Mouse (Mus musculus): ENCODE results near the gene Rab26. TPM values are rescaled to one million over a fixed set of nuclear protein-coding genes. Genes with fewer than 3 reads are reported as not detected.

Gene Rab26
- polyA plus RNA-seq, 1 experiment from 2014 or later = 3.5 TPM

DNA sequence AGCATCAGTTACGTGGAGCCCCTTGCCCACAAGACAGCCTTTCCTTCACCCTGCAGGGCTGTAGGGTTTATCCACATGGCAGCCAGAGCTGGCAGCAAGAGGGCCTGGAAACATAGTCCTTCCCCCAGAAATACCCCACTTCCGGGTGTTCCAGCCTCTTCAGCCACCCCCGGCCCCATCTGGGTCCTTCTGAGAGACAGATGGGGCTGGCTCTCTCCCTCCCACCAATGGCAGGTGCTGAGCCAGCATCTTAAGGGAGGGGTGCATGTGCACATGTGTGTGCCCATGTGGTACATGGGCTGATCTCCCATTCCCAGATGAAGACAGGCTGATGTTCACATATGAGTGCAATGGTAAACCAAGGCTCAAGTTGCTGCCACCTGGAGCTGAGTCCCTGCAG lies 38.6 kb downstream of the Rab26 start:
- peaks cover 14% of the 10 kb centered on the region for H3K4me1 ChIP-seq
- WGBS = 85% methylated on average over 3 of the region's 3 CpGs
- H3K9me3 ChIP-seq = no peaks in the 10 kb centered on the region
- DNase-seq (ENCODE audit: extremely low spot score, low spot score) = no peak
- no peak overlapping the region for H3K27ac ChIP-seq
- peaks cover 42% of the 10 kb centered on the region for H3K36me3 ChIP-seq (replicated peaks)
- peaks cover 6% of the 10 kb centered on the region for H3K27me3 ChIP-seq (ENCODE audit: poor library complexity, severe bottlenecking)
- no peak overlapping the region for H3K4me3 ChIP-seq

DNA sequence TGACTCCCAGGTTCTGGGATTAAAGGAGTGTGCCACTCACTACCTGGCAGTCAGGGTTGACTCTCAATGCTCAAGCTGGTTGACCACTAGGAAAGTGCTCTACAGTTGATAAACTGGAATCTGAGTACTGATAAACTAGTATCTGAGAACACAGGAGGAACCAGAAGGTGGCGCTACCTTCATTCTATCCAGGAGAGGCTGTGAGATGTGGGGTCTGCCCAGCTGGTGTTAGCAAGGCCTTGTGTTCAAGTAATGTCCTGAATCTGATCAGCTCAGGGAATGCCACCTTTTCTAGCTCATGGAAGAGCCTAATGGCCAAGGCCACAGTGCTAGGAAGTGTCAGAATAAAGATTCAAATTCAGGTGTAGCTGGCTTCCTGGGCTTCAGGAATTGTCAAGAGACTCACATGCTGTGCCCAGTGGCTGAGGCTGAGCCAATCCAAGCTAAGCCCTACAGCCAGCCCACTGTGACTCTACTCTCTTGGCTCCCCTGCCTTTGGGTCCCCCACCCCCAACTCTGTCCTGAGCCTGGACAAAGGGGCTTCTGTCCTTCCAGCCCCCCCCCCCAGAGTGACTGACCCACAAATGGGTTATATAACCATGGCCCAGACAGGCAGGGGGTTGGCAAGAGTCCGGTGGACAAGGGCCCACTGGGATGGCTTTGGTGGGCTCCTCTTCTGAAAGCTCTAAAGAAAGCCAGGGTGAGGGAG lies 39.2 kb downstream of the Rab26 start:
- H3K27ac ChIP-seq = 0 out of 2 replicates have a peak overlapping the region, but pooled peaks have one; percentile 13
- no peaks in the 10 kb centered on the region for H3K9me3 ChIP-seq
- no peak overlapping the region for H3K4me3 ChIP-seq
- peaks cover 40% of the 10 kb centered on the region for H3K36me3 ChIP-seq (replicated peaks)
- 43% methylated on average over 2 of the region's 2 CpGs for WGBS
- peaks cover 21% of the 10 kb centered on the region for H3K4me1 ChIP-seq
- peak; percentile 51 for DNase-seq (ENCODE audit: extremely low spot score, low spot score)
- H3K27me3 ChIP-seq (ENCODE audit: poor library complexity, severe bottlenecking) = peaks cover 12% of the 10 kb centered on the region

DNA sequence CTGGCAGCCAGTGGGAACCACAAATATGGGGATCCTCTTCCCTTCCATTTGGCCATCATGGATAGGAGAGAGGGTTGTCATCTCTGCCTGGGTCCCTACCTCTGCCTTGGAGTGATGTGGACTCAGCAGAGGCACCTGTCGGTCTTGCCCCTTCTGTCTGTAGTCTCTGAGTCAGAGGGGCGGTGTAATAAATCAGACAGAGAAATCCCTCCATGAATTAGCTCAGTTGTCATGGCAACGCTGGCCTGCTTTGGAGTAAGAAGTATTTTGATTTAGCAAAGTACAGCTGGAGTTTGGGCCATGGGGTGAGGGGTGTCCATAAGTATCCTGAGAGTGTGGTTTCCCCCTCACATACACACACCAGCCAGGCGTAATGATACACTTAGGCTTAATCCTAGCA lies 43.6 kb downstream of the Rab26 start:
- Histone ChIP-seq H3K9me3 (no peaks in the 10 kb centered on the region), H3K4me3 (no peak overlapping the region; the same call in 1 of the 2 replicates), H3K27me3 (ENCODE audit: poor library complexity, severe bottlenecking) (peaks cover 47% of the 10 kb centered on the region), H3K4me1 (peaks cover 44% of the 10 kb centered on the region), H3K36me3 (replicated peaks) (no peaks in the 10 kb centered on the region), H3K27ac (no peak overlapping the region)
- DNase-seq (ENCODE audit: extremely low spot score, low spot score) = no peak
- 82% methylated on average over 4 of the region's 4 CpGs for WGBS

DNA sequence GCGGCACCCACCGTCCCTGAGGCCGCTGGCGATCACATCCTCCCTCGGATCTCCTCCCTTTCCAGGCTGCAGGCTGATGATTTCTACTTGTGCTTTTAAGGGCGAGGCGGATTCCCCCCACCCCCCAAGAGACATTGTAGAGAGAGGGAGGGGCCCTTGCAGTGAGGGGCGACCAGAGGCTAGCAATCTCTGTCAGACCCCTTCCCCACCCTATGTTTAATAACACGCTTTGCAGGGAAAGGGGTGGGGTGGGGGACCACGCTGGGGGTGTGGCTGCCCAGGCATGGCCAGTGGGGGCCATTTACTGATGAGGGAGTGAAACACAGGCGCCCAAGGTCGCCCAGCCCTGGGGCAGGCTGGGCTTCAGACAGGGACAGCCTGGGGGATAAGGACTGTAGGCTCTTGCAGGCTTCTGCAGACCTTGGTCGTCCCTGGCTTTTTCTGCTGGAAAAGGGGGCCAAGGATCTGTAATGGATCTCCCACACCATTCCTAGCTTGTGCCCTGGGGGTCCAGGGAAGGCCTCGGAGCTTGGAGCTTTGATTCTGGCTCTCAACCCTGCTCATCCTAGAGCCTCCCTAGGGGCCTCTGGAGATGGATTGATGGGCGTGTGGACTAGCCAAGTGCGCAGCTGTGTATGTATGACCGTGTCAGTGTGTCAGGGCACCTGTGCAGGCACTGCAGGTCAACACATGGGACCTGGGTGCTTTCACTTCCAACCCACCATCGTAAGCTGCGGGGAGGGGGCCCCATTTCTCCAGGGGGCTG lies 44.6 kb downstream of the Rab26 start:
- Histone ChIP-seq H3K27me3 (ENCODE audit: poor library complexity, severe bottlenecking) (peaks cover 47% of the 10 kb centered on the region), H3K9me3 (no peaks in the 10 kb centered on the region), H3K4me3 (peak overlapping the region; percentile 90), H3K4me1 (peaks cover 44% of the 10 kb centered on the region), H3K27ac (peak overlapping the region; percentile 89), H3K36me3 (replicated peaks) (no peaks in the 10 kb centered on the region)
- no peak for DNase-seq (ENCODE audit: extremely low spot score, low spot score)
- 21% methylated on average over 19 of the region's 19 CpGs for WGBS

DNA sequence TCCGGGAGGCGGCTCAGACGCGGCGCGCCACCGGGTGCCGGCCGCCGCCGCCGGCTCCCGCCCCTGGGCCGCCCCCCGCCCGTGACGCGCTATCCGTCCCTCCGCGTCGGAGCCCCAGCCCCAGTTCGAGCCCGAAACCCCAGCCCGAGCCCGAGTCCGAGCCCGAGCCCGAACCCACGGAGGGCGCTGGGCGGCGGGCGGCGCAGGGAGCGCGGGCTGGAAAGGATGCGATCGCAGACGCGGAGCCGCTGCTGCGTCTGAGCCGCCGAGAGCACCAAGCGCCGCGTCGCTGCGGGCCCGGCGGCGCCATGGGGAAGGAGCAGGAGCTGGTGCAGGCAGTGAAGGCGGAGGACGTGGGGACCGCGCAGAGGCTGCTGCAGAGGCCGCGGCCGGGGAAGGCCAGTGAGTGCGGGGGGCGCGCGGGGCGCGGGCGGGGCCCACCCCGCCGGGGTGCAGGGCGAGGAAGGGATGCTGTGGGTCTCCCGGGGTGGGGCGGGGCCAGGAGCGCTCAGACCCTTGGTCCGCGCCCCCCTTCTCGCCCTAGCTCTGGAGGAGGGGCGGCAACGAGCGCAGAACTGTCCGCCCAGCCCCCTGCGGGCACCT lies 45.2 kb downstream of the Rab26 start:
- H3K36me3 ChIP-seq (replicated peaks) = no peaks in the 10 kb centered on the region
- WGBS = under 1% methylated on average over 73 of the region's 81 CpGs
- peak overlapping the region; percentile 89 for H3K27ac ChIP-seq
- no peaks in the 10 kb centered on the region for H3K9me3 ChIP-seq
- H3K27me3 ChIP-seq (ENCODE audit: poor library complexity, severe bottlenecking) = peaks cover 47% of the 10 kb centered on the region
- peaks cover 44% of the 10 kb centered on the region for H3K4me1 ChIP-seq
- H3K4me3 ChIP-seq = peak overlapping the region; percentile 90
- DNase-seq (ENCODE audit: extremely low spot score, low spot score) = peak; percentile 68

DNA sequence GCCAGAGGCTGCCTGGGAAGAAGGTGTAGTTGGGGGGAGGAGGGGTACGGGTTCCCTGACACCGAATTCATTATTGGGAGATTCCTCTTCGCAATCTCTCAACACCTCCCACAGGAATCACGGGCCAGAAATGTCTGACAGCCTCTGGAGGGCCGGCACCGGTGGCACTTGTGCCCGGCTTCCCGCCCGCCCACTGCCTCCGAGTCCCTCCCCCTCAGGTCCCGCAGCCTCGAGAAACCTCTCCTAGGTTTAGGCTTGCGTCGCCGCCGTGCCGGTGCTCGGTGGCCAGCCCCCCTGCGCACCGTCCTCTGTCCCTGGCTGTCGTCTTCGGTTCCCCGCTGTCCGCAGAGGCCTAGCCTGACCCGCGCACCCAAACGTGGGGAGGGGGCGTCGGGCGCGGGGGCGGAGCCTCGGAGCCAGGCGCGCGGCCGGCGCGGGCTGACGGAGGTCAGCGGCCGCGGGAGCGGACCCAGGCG lies 45.8 kb downstream of the Rab26 start, which contains the start of gene Caskin1:
Gene Caskin1 (plus strand): TSS at position 416 of the 476 bp plus-strand sequence.
- Histone ChIP-seq H3K4me3 (peak within 1 kb of the TSS; percentile 90), H3K4me1 (peaks cover 44% of the 10 kb centered on the region), H3K27me3 (ENCODE audit: poor library complexity, severe bottlenecking) (peaks cover 47% of the 10 kb centered on the region), H3K36me3 (replicated peaks) (no peaks in the 10 kb centered on the region), H3K9me3 (no peaks in the 10 kb centered on the region), H3K27ac (peak within 1 kb of the TSS; percentile 89)
- 1% methylated on average over 45 of the region's 45 CpGs for WGBS
- peak; percentile 46 for DNase-seq (ENCODE audit: extremely low spot score, low spot score)

DNA sequence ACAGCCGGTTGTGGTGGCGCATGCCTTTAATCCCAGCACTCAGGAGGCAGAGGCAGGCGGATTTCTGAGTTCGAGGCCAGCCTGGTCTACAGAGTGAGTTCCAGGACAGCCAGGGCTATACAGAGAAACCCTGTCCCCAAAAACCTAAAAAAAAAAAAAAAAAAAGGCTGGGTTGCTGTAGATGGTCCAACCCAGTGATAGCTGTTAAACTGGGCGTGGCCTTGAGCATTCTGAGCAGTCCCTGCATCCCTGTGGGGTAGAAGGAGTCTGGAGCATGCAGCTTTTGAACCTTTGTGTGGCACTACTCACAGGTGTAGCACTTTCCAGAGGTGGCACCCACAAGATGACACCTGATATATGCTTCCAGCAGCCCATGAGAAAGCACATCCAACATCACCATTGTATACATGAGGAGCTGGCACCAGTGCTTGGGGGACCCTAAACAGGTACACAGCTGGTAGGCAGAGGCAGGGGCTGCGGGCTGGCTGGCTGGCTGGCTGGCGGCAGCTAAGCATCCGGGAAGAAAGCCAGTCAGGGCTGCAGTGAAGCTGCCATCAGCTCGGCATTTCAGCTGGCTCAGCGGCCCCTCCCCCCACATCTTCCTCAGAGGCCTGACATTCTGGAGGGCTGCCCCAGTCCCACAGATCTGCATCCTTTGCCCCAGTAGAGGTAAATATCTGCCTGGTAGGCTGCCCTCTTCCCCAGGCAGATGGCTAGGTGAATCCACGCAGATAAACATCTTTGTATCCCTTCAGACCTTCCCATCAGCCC lies 48.7 kb downstream of the Rab26 start:
- Histone ChIP-seq H3K4me1 (peaks cover 34% of the 10 kb centered on the region), H3K27ac (peak overlapping the region; percentile 63), H3K27me3 (ENCODE audit: poor library complexity, severe bottlenecking) (peaks cover 40% of the 10 kb centered on the region), H3K9me3 (no peaks in the 10 kb centered on the region), H3K36me3 (replicated peaks) (no peaks in the 10 kb centered on the region), H3K4me3 (peak overlapping the region; percentile 20; the same call in 1 of the 2 replicates)
- no peak for DNase-seq (ENCODE audit: extremely low spot score, low spot score)
- 49% methylated on average over 11 of the region's 11 CpGs for WGBS

DNA sequence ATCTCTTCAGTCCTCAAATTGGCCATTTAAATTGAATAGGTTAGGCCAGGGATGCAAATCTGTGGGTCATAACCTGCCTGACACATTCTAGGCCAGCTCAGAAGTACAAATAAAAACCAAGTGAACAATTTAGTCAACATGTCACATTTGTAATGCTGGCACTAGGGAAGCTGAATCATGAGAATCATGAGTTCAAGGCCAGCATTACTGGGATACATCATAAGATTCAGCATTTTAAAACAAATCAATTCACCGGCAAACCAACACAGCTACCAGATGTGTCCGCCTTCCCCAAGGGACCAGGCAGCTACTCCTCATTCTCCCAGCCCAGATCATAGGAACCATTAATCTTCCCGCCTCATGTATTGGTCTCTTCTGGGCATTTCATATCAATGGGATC lies 50.5 kb downstream of the Rab26 start:
- no peak for DNase-seq (ENCODE audit: extremely low spot score, low spot score)
- H3K4me3 ChIP-seq = no peak overlapping the region
- peaks cover 24% of the 10 kb centered on the region for H3K27me3 ChIP-seq (ENCODE audit: poor library complexity, severe bottlenecking)
- no peaks in the 10 kb centered on the region for H3K36me3 ChIP-seq (replicated peaks)
- H3K4me1 ChIP-seq = peaks cover 25% of the 10 kb centered on the region
- H3K27ac ChIP-seq = no peak overlapping the region
- H3K9me3 ChIP-seq = no peaks in the 10 kb centered on the region
- WGBS = 95% methylated on average over 3 of the region's 3 CpGs

DNA sequence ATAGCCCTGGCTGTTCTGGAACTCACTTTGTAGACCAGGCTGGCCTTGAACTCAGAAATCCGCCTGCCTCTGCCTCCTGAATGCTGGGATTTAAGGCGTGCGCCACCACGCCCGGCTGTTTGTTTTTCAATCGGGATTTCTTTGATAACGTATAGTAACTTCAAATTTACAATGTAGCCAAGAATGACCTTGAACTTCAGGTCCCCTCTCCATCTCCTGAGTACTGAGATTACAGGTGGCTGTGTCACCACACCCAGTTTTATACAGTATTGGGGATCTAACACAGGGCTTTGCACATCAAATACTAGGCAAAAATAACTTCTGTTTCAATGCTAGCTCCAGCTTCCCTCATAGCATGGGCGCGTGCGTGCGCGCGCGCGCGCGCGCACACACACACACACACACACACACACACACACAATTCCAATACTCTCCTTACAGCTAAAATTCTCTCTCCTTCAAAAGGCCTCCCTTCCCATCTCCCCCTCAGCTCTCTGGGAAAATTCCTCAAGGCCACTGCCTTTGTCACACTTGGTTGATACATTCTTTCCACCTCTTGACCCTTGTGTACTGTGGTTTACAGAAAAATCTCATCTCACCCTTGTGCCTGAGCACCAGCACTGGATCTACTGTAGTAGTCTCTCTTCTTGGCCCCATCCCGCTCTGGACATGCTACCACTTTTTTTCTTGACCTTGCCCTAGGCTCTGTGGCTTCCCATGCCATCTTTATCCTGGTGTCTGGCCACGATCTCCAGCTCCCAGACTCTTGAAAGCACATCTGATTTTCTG lies 52.8 kb downstream of the Rab26 start:
- DNase-seq (ENCODE audit: extremely low spot score, low spot score) = no peak
- 94% methylated on average over 20 of the region's 20 CpGs for WGBS

DNA sequence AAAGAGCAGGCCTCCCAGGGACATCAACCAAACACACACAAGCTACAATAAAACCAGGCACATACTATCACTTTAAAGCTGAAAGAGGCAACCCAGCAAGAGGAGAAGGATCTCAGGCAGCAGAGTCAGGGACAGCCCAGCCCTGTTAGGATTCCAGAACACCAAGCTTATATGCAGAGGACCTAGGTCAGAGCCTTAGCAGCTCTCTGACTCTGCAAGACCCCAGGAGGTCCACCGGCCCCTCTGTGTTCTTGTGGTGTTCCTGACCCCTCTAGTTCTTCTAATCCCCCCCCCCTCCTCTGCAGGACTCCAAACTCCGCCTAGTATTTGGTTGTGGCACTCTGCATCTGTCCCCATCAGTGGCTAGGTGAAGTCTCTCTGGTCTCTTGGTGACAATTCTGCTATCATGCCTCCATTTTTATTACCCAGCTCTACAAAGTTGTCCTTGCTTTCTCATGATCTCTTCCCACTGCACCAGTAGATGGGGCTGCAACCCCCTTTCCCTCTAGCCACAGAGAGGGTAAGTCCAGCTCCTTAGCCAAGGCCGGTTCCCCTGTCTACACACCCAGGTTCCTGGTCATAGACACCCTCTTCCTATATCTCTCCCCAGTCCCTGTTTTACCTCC lies 53.7 kb downstream of the Rab26 start:
- Histone ChIP-seq H3K4me1 (peaks cover 22% of the 10 kb centered on the region), H3K27me3 (ENCODE audit: poor library complexity, severe bottlenecking) (no peaks in the 10 kb centered on the region), H3K27ac (no peak overlapping the region), H3K9me3 (no peaks in the 10 kb centered on the region), H3K4me3 (peak overlapping the region; percentile 82; the same call in 1 of the 2 replicates), H3K36me3 (replicated peaks) (peaks cover 25% of the 10 kb centered on the region)
- WGBS = 43% methylated on average over 3 of the region's 3 CpGs
- no peak for DNase-seq (ENCODE audit: extremely low spot score, low spot score)

More for the DNA sequence above, 52.8 kb downstream of the Rab26 start:
- Histone ChIP-seq H3K9me3 (no peaks in the 10 kb centered on the region), H3K27me3 (ENCODE audit: poor library complexity, severe bottlenecking) (peaks cover 2% of the 10 kb centered on the region), H3K4me3 (no peak overlapping the region), H3K4me1 (peaks cover 27% of the 10 kb centered on the region), H3K27ac (no peak overlapping the region), H3K36me3 (replicated peaks) (peaks cover 16% of the 10 kb centered on the region)

DNA sequence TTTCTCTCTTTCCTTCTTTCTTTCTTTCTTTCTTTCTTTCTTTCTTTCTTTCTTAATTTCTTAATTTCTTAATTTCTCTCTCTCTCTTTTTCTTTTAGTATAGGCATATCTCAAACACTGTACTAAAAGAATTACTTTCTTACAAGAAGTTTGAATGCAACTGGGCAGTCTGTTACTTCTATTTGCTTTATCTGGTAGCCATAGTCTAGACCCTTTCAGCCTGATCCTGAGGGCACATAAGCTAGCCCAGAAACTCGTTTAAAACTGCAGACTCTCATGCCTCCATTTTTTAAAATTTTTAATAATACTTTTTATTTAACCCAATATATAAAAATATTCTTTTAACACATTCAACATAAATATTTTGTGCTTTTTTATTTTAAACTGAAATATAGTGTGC lies 54.6 kb downstream of the Rab26 start:
- H3K9me3 ChIP-seq = no peaks in the 10 kb centered on the region
- no peak for DNase-seq (ENCODE audit: extremely low spot score, low spot score)
- H3K27ac ChIP-seq = peak overlapping the region; percentile 98

More for the DNA sequence above, 54.6 kb downstream of the Rab26 start:
- Histone ChIP-seq H3K4me3 (peak overlapping the region; percentile 82), H3K36me3 (replicated peaks) (peaks cover 34% of the 10 kb centered on the region), H3K27me3 (ENCODE audit: poor library complexity, severe bottlenecking) (no peaks in the 10 kb centered on the region), H3K4me1 (peaks cover 26% of the 10 kb centered on the region)
- 35% methylated on average over 1 of the region's 1 CpGs for WGBS

Measured in forebrain, embryonic 10.5 days (tissue).